Mouse (Mus musculus) right cerebral cortex, adult 18-20 months (tissue): ENCODE results near the gene Olfr1044.
"Not testable (repeated sequence)": the region's sequence is repeated elsewhere in the genome, so short reads cannot be mapped to it uniquely, and the experiment has no call there.

ENCODE experiments used
- DNase-seq: peaks from one replicate; pipeline ENCODE4 v3.0.0; 2022; ENCODE audit warnings: mixed read lengths

The Olfr1044 gene

DNA sequence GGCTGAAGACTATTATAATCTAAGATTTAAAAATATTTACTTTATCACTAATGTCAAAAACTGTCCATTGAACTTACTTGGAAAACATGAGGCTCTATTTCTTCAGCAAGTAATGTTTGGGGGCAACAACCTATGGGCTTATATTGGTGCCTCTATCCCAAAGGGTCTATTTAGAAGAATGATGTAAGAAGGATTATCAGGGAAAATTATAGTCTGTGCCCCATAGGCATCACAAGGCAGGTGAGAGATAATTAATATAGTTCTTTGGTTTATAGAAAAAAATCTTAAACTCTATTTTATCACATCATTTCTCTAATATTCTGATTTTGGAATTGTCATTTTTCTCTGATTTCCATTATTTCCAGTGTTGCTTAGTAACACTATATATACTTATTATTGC is at the start of gene Olfr1044:
TSS of gene Olfr1044 (minus strand) at position 101 of the 400 bp plus-strand sequence.
- no peak for DNase-seq

- DNase-seq, result no peak
Measured at GRCm38 (mm10) chr2:86219214-86219613, 41.6 kb upstream of the Olfr1044 start, which contains the start of gene Olfr1046. Olfr1046 (minus strand) TSS chr2:86219314.

GRCm38 (mm10) chr2:86202909-86203308 is 25.3 kb upstream of the Olfr1044 start, which contains the start of gene Olfr1045:
Olfr1045 (minus strand) TSS chr2:86203009.
- no peak for DNase-seq

GRCm38 (mm10) chr2:86195863-86196262 is 18.2 kb upstream of the Olfr1044 start:
- no peak for DNase-seq

DNA sequence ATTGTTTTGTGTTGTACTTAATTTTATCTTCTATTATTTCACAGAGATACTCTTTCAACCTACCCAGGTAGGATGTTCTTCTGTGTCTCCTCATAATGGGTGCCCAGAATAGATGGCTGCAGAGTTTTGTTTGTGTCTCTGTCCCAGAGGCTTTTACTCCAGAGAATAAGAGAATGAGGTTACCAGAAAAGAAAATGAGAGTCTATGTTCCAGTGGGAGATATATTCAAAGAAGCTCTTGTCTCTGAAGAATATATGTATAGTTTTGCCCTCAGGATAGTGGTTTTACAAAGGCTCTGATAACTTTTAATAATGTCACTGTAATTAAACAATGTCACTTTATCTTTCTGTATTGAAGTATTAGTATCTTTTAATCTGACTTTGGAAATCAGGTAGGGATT is 8.0 kb upstream of the Olfr1044 start, which contains the start of gene Olfr52:
TSS of gene Olfr52 (minus strand) at position 101 of the 400 bp plus-strand sequence.
- no peak for DNase-seq

DNA sequence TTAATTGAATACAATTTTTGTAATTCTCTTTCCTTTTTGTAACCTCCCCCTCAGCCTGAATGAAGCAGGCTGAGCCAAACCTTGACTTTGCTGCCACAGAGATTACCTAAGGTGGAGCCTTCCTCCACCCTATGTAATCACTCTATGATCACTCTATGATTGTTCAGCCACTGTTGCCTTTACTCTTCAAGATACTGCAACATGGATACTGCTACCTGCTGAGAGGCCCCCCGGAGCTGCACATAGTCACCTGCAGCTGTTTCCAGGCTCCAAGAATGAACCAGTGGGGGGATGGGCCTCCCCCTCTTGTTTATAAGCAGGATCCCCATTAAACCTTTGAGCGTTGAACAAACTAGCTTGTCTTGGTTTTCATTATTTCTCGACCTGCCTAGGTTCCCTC is 2.3 kb upstream of the Olfr1044 start:
- DNase-seq, result no peak

- not testable (repeated sequence) for DNase-seq
Measured at GRCm38 (mm10) chr2:86175422-86175821, 2.2 kb downstream of the Olfr1044 start.

GRCm38 (mm10) chr2:86167422-86167821 is 10.2 kb downstream of the Olfr1044 start, which contains the start of gene Olfr1043:
Olfr1043 (minus strand) TSS chr2:86167522.
- DNase-seq, result no peak

- no peak for DNase-seq
Measured at GRCm38 (mm10) chr2:86161738-86162137, 15.9 kb downstream of the Olfr1044 start, which contains the start of gene Olfr1042. Olfr1042 (minus strand) TSS chr2:86161838.

DNA sequence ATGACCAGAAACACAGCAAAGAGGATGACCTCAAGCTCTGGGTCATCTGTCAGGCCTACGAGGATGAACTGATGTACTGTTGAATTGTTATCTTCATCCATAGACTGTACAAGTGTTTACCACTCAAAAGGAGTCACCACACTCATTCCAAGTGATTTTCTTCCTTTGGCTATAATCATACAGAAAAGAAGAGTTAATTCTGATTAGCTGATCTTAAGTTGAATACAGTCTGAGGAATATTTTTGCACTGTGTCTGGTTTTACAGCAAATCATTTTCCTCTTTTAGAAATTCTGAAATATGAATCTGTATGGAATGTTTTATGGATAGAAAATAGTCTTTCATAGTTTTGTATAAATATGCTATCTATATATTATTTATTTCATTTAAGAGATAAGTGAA is 31.0 kb downstream of the Olfr1044 start, which contains the start of gene Olfr1040:
TSS of gene Olfr1040 (minus strand) at position 101 of the 400 bp plus-strand sequence.
- DNase-seq, result no peak

- no peak for DNase-seq
Measured at GRCm38 (mm10) chr2:86135828-86136227, 41.8 kb downstream of the Olfr1044 start, which contains the start of gene Olfr1039. Olfr1039 (minus strand) TSS chr2:86135928.
